Mouse (Mus musculus) heart, postnatal 0 days (tissue): ENCODE measurements at regions not wholly inside any gene's neighbourhood (a gene's known extent, or its start where the extent isn't known, plus 50 kb on each side); places are given as distances from the start of the nearest gene placed in this dataset.

Source experiments
- CTCF ChIP-seq: IDR thresholded peaks from 2 replicates; pipeline ENCODE4 v1.5.1; 2016; ENCODE audit warnings: antibody characterized with exemption, control low read depth, low read depth
- EP300 ChIP-seq: IDR thresholded peaks from 2 replicates; pipeline ENCODE4 v1.6.1; 2016; ENCODE audit warnings: antibody characterized with exemption, low read depth

- TF ChIP-seq CTCF, result no peak
- TF ChIP-seq EP300, result no peak
Observed at GRCm38 (mm10) chr13:6374570-6375173, 173.3 kb upstream of the Pitrm1 start.
